Mouse (Mus musculus): ENCODE measurements around the gene Tbc1d1. TPM values are rescaled to one million over a fixed set of nuclear protein-coding genes. Genes with fewer than 3 reads are reported as not detected.
"Not testable (repeated sequence)": the region's sequence is repeated elsewhere in the genome, so short reads cannot be mapped to it uniquely, and the experiment has no call there.

Tbc1d1 gene
- polyA plus RNA-seq, 1 experiment from 2014 or later: 23.0 TPM

- no peak overlapping the region for H3K4me3 ChIP-seq
- ATAC-seq (replicated peaks; ENCODE audit: insufficient number of reproducible peaks, insufficient read depth, low FRiP score, low read depth): no peak
- H3K27me3 ChIP-seq: no peaks in the 10 kb centered on the region
- no peak overlapping the region for H3K4me2 ChIP-seq
- no peaks in the 10 kb centered on the region for H3K9me3 ChIP-seq (replicated peaks)
- H3K27ac ChIP-seq: 0 out of 2 replicates have a peak overlapping the region, but pooled peaks have one; percentile 20
- peaks cover 35% of the 10 kb centered on the region for H3K4me1 ChIP-seq (replicated peaks)
- WGBS: 86% methylated on average over 16 of the region's 16 CpGs
- no peak overlapping the region for H3K9ac ChIP-seq
- H3K36me3 ChIP-seq: peaks cover 18% of the 10 kb centered on the region
These were observed 189.2 kb downstream of the Tbc1d1 start for GRCm38 (mm10) chr5:64345181-64345735.

GRCm38 (mm10) chr5:64345761-64346160, 189.7 kb downstream of the Tbc1d1 start:
- ATAC-seq (replicated peaks; ENCODE audit: insufficient number of reproducible peaks, insufficient read depth, low FRiP score, low read depth): no peak
- no peak overlapping the region for H3K9ac ChIP-seq
- H3K4me3 ChIP-seq: no peak overlapping the region
- 0 out of 2 replicates have a peak overlapping the region, but pooled peaks have one; percentile 20 for H3K27ac ChIP-seq
- WGBS: 76% methylated on average over 7 of the region's 7 CpGs
- H3K9me3 ChIP-seq (replicated peaks): no peaks in the 10 kb centered on the region
- no peaks in the 10 kb centered on the region for H3K27me3 ChIP-seq
- peaks cover 21% of the 10 kb centered on the region for H3K36me3 ChIP-seq
- H3K4me2 ChIP-seq: no peak overlapping the region
- peaks cover 33% of the 10 kb centered on the region for H3K4me1 ChIP-seq (replicated peaks)

- WGBS: 71% methylated on average over 6 of the region's 6 CpGs
- no peak overlapping the region for H3K4me3 ChIP-seq
- H3K27ac ChIP-seq: peak overlapping the region; percentile 25; the same call in 1 of the 2 replicates
- H3K4me1 ChIP-seq (replicated peaks): peaks cover 31% of the 10 kb centered on the region
- H3K4me2 ChIP-seq: no peak overlapping the region
- H3K9ac ChIP-seq: no peak overlapping the region
- no peaks in the 10 kb centered on the region for H3K9me3 ChIP-seq (replicated peaks)
- ATAC-seq (replicated peaks; ENCODE audit: insufficient number of reproducible peaks, insufficient read depth, low FRiP score, low read depth): no peak
- no peaks in the 10 kb centered on the region for H3K27me3 ChIP-seq
- H3K36me3 ChIP-seq: peaks cover 25% of the 10 kb centered on the region
These were observed 190.3 kb downstream of the Tbc1d1 start for GRCm38 (mm10) chr5:64346343-64346885.

GRCm38 (mm10) chr5:64348166-64348565, 192.1 kb downstream of the Tbc1d1 start:
- Histone ChIP-seq H3K4me2 (no peak overlapping the region), H3K36me3 (peaks cover 23% of the 10 kb centered on the region), H3K4me3 (no peak overlapping the region), H3K27me3 (no peaks in the 10 kb centered on the region), H3K9me3 (replicated peaks) (no peaks in the 10 kb centered on the region), H3K27ac (no peak overlapping the region), H3K4me1 (replicated peaks) (peaks cover 31% of the 10 kb centered on the region), H3K9ac (no peak overlapping the region)
- no peak for ATAC-seq (replicated peaks; ENCODE audit: insufficient number of reproducible peaks, insufficient read depth, low FRiP score, low read depth)
- 88% methylated on average over 2 of the region's 2 CpGs for WGBS

GRCm38 (mm10) chr5:64348780-64349179, 192.7 kb downstream of the Tbc1d1 start:
- H3K27ac ChIP-seq: no peak overlapping the region
- H3K9ac ChIP-seq: no peak overlapping the region
- peaks cover 28% of the 10 kb centered on the region for H3K4me1 ChIP-seq (replicated peaks)
- peaks cover 20% of the 10 kb centered on the region for H3K36me3 ChIP-seq
- H3K4me2 ChIP-seq: no peak overlapping the region
- 86% methylated on average over 8 of the region's 8 CpGs for WGBS
- ATAC-seq (replicated peaks; ENCODE audit: insufficient number of reproducible peaks, insufficient read depth, low FRiP score, low read depth): no peak
- no peaks in the 10 kb centered on the region for H3K9me3 ChIP-seq (replicated peaks)
- no peak overlapping the region for H3K4me3 ChIP-seq
- no peaks in the 10 kb centered on the region for H3K27me3 ChIP-seq

GRCm38 (mm10) chr5:64351968-64352367, 195.9 kb downstream of the Tbc1d1 start:
- Histone ChIP-seq H3K4me2 (no peak overlapping the region), H3K4me1 (replicated peaks) (peaks cover 8% of the 10 kb centered on the region), H3K9ac (no peak overlapping the region), H3K36me3 (peaks cover 12% of the 10 kb centered on the region; the same call in 1 of the 2 replicates), H3K27me3 (no peaks in the 10 kb centered on the region), H3K4me3 (no peak overlapping the region), H3K9me3 (replicated peaks) (no peaks in the 10 kb centered on the region), H3K27ac (no peak overlapping the region)
- 82% methylated on average over 6 of the region's 6 CpGs for WGBS
- no peak for ATAC-seq (replicated peaks; ENCODE audit: insufficient number of reproducible peaks, insufficient read depth, low FRiP score, low read depth)

GRCm38 (mm10) chr5:64358639-64359584, 202.8 kb downstream of the Tbc1d1 start:
- Histone ChIP-seq H3K9me3 (replicated peaks) (no peaks in the 10 kb centered on the region), H3K27ac (0 out of 2 replicates have a peak overlapping the region, but pooled peaks have one; percentile 34), H3K36me3 (no peaks in the 10 kb centered on the region), H3K9ac (0 out of 2 replicates have a peak overlapping the region, but pooled peaks have one; percentile 35), H3K4me3 (no peak overlapping the region), H3K27me3 (no peaks in the 10 kb centered on the region), H3K4me2 (no peak overlapping the region), H3K4me1 (replicated peaks) (peaks cover 25% of the 10 kb centered on the region)
- ATAC-seq (replicated peaks; ENCODE audit: insufficient number of reproducible peaks, insufficient read depth, low FRiP score, low read depth): peak; percentile 9; the same call in 1 of the 2 replicates
- 49% methylated on average over 18 of the region's 18 CpGs for WGBS

GRCm38 (mm10) chr5:64360147-64360875, 204.2 kb downstream of the Tbc1d1 start:
- Histone ChIP-seq H3K9ac (no peak overlapping the region), H3K36me3 (no peaks in the 10 kb centered on the region), H3K4me1 (replicated peaks) (peaks cover 39% of the 10 kb centered on the region), H3K27me3 (no peaks in the 10 kb centered on the region), H3K4me3 (no peak overlapping the region), H3K4me2 (no peak overlapping the region), H3K27ac (no peak overlapping the region), H3K9me3 (replicated peaks) (no peaks in the 10 kb centered on the region)
- 72% methylated on average over 8 of the region's 8 CpGs for WGBS
- ATAC-seq (replicated peaks; ENCODE audit: insufficient number of reproducible peaks, insufficient read depth, low FRiP score, low read depth): no peak

- peaks cover 42% of the 10 kb centered on the region for H3K4me1 ChIP-seq (replicated peaks)
- H3K9me3 ChIP-seq (replicated peaks); ATAC-seq (replicated peaks; ENCODE audit: insufficient number of reproducible peaks, insufficient read depth, low FRiP score, low read depth); H3K27ac ChIP-seq; H3K27me3 ChIP-seq; H3K36me3 ChIP-seq; H3K4me3 ChIP-seq; H3K4me2 ChIP-seq; H3K9ac ChIP-seq: not testable (repeated sequence)
These were observed 204.8 kb downstream of the Tbc1d1 start for GRCm38 (mm10) chr5:64360876-64361268.

- H3K4me2 ChIP-seq: peak overlapping the region; percentile 14; the same call in 1 of the 2 replicates
- H3K9ac ChIP-seq: no peak overlapping the region
- 66% methylated on average over 5 of the region's 5 CpGs for WGBS
These were observed 207.8 kb downstream of the Tbc1d1 start for GRCm38 (mm10) chr5:64363859-64364406.

More at GRCm38 (mm10) chr5:64363859-64364406, 207.8 kb downstream of the Tbc1d1 start:
- Histone ChIP-seq H3K27ac (peak overlapping the region; percentile 43; the same call in 1 of the 2 replicates), H3K36me3 (no peaks in the 10 kb centered on the region), H3K27me3 (no peaks in the 10 kb centered on the region), H3K4me3 (no peak overlapping the region), H3K4me1 (replicated peaks) (peaks cover 45% of the 10 kb centered on the region), H3K9me3 (replicated peaks) (no peaks in the 10 kb centered on the region)
- no peak for ATAC-seq (replicated peaks; ENCODE audit: insufficient number of reproducible peaks, insufficient read depth, low FRiP score, low read depth)
